Mouse (Mus musculus): ENCODE measurements around the gene 2310061N02Rik.

- no peak for TF ChIP-seq CTCF (conservative IDR thresholded peaks at IDR 0.05; ENCODE audit: low read length)
- no peak for TF ChIP-seq POU5F1 (IDR thresholded peaks at IDR 0.05; ENCODE audit: borderline replicate concordance, low read length)
- TF ChIP-seq NANOG (IDR thresholded peaks at IDR 0.05; ENCODE audit: borderline replicate concordance, low read length) = no peak
These were observed 6.5 kb downstream of the 2310061N02Rik start for GRCm38 (mm10) chr16:88701072-88701864.

All from E14TG2a.4 (cell line).